Mouse (Mus musculus): ENCODE results near the gene Ralgapa2. TPM values are rescaled to one million over a fixed set of nuclear protein-coding genes. Genes with fewer than 3 reads are reported as not detected.

Ralgapa2 gene
- polyA plus RNA-seq, 1 experiment from 2014 or later, result 8.6 TPM

DNA sequence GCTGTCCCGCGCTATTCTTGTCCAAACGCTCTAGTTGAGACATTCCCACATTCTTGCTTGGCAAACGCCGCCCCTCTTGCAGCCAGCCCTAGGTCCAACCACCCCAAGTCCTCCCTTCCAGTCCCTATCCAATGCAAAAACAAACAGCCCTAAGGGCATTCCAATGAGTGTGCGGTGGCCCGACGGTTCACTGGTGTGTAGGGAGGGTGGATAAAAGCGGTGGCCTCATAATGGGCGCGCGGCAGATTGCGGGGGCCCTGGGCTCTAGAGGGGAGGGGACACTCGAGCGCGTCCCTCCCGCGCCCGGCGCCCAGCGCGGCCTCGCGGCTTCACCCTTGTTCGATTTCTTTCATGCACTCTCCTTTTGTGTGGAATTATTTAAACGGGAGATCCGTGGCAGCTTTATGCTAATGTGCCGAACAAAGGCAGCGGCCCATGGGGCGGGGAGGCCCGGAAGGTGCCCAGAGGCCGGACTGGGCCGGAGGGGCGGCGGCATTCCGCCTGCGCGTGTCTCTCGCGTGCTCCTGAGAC lies 293.9 kb downstream of the Ralgapa2 start:
- H3K27me3 ChIP-seq, result peaks cover 82% of the 10 kb centered on the region
- peaks cover 39% of the 10 kb centered on the region for H3K4me1 ChIP-seq (replicated peaks)
- no peak overlapping the region for H3K27ac ChIP-seq
- no peaks in the 10 kb centered on the region for H3K36me3 ChIP-seq
- under 1% methylated on average over 40 of the region's 40 CpGs for WGBS
- 0 out of 2 replicates have a peak overlapping the region, but pooled peaks have one; percentile 18 for H3K9ac ChIP-seq (replicated peaks)
- H3K4me3 ChIP-seq (replicated peaks), result peak overlapping the region; percentile 30
- ATAC-seq (ENCODE audit: insufficient number of reproducible peaks, insufficient read depth, low FRiP score, low TSS enrichment, low read depth), result no peak
- H3K4me2 ChIP-seq, result peak overlapping the region; percentile 51
- H3K9me3 ChIP-seq, result no peaks in the 10 kb centered on the region

GRCm38 (mm10) chr2:146217227-146217980 lies 294.7 kb downstream of the Ralgapa2 start:
- Histone ChIP-seq H3K27me3 (peaks cover 81% of the 10 kb centered on the region), H3K9me3 (no peaks in the 10 kb centered on the region), H3K4me3 (replicated peaks) (peak overlapping the region; percentile 30; the same call in 1 of the 2 replicates), H3K27ac (no peak overlapping the region), H3K36me3 (no peaks in the 10 kb centered on the region), H3K9ac (replicated peaks) (no peak overlapping the region), H3K4me2 (peak overlapping the region; percentile 17; the same call in 1 of the 2 replicates), H3K4me1 (replicated peaks) (peaks cover 30% of the 10 kb centered on the region)
- no peak for ATAC-seq (ENCODE audit: insufficient number of reproducible peaks, insufficient read depth, low FRiP score, low TSS enrichment, low read depth)
- WGBS, result under 1% methylated on average over 16 of the region's 16 CpGs

DNA sequence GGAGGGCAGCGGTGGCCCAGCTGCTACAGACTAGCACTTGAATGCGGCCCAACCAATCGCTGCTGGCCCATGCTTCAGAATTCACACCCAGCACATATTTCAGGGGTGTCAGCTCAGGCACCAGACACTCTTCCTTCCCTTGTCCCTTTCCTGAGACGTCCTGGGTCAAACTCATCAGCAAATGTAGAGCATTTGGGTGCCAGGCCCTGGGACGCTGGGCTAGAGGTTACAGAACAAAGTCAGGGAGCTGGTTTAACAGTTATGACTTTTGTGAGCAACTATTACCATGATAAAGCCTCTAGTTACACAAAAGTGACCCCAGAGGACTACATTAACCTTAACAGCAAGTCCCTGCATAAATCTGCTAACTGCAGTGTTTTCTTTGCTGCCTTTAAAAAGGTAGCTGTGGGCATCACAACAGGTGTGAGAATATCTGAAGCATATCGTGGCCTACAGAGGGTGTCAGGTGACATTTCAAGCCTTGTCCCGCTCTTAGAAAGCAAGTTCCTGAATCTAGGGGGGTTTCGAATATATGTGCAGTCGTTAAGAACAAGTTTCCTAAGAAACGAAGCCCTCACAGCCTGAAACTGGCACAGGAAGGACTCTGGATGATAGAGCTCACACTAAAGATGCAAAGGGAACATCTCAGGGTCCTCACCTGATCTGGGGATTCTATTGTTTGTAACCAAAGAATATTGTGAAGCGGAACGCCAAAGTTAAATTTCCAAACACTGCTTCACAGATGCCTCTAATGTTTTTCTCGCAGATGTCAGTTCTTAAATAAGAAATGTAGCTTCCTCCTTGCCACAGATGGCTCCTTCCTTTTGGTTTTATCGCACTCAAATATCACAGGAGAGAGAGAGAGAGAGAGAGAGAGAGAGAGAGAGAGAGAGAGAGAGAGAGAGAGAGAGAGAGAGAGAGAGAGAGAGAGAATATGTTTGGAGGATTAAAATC lies 295.8 kb downstream of the Ralgapa2 start:
- H3K4me1 ChIP-seq (replicated peaks), result peaks cover 23% of the 10 kb centered on the region
- H3K9ac ChIP-seq (replicated peaks), result no peak overlapping the region
- H3K4me3 ChIP-seq (replicated peaks), result no peak overlapping the region
- no peaks in the 10 kb centered on the region for H3K9me3 ChIP-seq
- H3K27ac ChIP-seq, result no peak overlapping the region
- no peak for ATAC-seq (ENCODE audit: insufficient number of reproducible peaks, insufficient read depth, low FRiP score, low TSS enrichment, low read depth)
- peaks cover 72% of the 10 kb centered on the region for H3K27me3 ChIP-seq
- no peak overlapping the region for H3K4me2 ChIP-seq
- H3K36me3 ChIP-seq, result no peaks in the 10 kb centered on the region
- 8% methylated on average over 14 of the region's 14 CpGs for WGBS

GRCm38 (mm10) chr2:146214715-146215114 lies 297.4 kb downstream of the Ralgapa2 start:
- H3K9ac ChIP-seq (replicated peaks), result no peak overlapping the region
- ATAC-seq (ENCODE audit: insufficient number of reproducible peaks, insufficient read depth, low FRiP score, low TSS enrichment, low read depth), result no peak
- H3K9me3 ChIP-seq, result no peaks in the 10 kb centered on the region
- no peak overlapping the region for H3K4me2 ChIP-seq
- H3K4me3 ChIP-seq (replicated peaks), result no peak overlapping the region
- peaks cover 14% of the 10 kb centered on the region for H3K4me1 ChIP-seq (replicated peaks)
- H3K36me3 ChIP-seq, result no peaks in the 10 kb centered on the region
- 2% methylated on average over 9 of the region's 9 CpGs for WGBS
- no peak overlapping the region for H3K27ac ChIP-seq
- peaks cover 59% of the 10 kb centered on the region for H3K27me3 ChIP-seq

- Histone ChIP-seq H3K27ac (no peak overlapping the region), H3K36me3 (no peaks in the 10 kb centered on the region), H3K4me1 (replicated peaks) (no peaks in the 10 kb centered on the region), H3K27me3 (peaks cover 24% of the 10 kb centered on the region), H3K4me3 (replicated peaks) (no peak overlapping the region), H3K4me2 (no peak overlapping the region), H3K9me3 (no peaks in the 10 kb centered on the region), H3K9ac (replicated peaks) (no peak overlapping the region)
- 45% methylated on average over 4 of the region's 4 CpGs for WGBS
- no peak for ATAC-seq (ENCODE audit: insufficient number of reproducible peaks, insufficient read depth, low FRiP score, low TSS enrichment, low read depth)
These were observed 301.2 kb downstream of the Ralgapa2 start for GRCm38 (mm10) chr2:146210968-146211367.

DNA sequence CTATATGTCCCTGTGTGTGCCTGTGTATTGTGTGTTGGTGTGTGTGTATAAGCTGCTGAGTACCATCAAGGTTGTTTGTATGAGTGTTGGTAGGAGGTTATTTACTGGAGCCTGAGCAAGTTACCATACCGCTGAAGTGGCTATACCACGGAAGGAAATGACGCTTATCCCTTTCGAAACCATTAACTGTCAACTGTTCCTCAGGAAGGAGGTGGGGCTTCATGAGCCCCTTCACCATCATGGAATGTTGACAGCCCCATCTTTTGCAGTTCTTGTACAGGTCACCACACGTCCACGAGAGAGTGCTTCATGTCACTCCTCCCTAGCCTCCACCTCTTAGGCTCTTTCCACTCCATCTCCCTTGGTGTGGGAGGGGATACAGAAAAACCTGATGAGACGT lies 314.2 kb downstream of the Ralgapa2 start:
- no peak overlapping the region for H3K9ac ChIP-seq (replicated peaks)
- H3K4me3 ChIP-seq (replicated peaks), result no peak overlapping the region
- no peak overlapping the region for H3K27ac ChIP-seq
- no peak overlapping the region for H3K4me2 ChIP-seq
- no peaks in the 10 kb centered on the region for H3K4me1 ChIP-seq (replicated peaks)
- H3K36me3 ChIP-seq, result no peaks in the 10 kb centered on the region
- no peak for ATAC-seq (ENCODE audit: insufficient number of reproducible peaks, insufficient read depth, low FRiP score, low TSS enrichment, low read depth)
- 86% methylated on average over 7 of the region's 7 CpGs for WGBS
- no peaks in the 10 kb centered on the region for H3K9me3 ChIP-seq
- no peaks in the 10 kb centered on the region for H3K27me3 ChIP-seq

DNA sequence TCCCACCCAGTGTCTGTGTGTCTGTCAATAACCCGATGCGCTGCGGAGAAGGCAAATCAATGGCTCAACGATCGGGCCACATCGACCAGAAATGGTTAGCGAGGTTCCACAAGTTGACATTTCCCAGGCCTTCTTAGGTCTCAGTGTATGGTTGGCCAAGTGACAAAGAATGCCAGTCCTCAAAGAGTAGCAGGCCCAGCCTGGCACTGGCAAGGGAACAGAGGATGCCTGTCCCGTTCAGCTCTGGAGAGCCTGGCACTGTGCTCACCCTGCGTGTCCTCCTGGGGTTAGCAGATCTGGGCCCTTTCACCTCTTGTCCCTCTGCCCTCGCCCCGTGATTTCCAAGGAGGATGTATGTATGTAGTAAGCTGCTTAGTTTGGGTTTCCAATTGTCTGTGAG lies 316.0 kb downstream of the Ralgapa2 start:
- ATAC-seq (ENCODE audit: insufficient number of reproducible peaks, insufficient read depth, low FRiP score, low TSS enrichment, low read depth), result no peak
- Histone ChIP-seq H3K4me1 (replicated peaks) (no peaks in the 10 kb centered on the region), H3K4me2 (no peak overlapping the region), H3K9ac (replicated peaks) (no peak overlapping the region), H3K36me3 (no peaks in the 10 kb centered on the region), H3K27me3 (no peaks in the 10 kb centered on the region), H3K27ac (no peak overlapping the region), H3K9me3 (no peaks in the 10 kb centered on the region), H3K4me3 (replicated peaks) (no peak overlapping the region)
- WGBS, result 94% methylated on average over 11 of the region's 11 CpGs

All from limb, embryonic 12.5 days (tissue).